Mouse (Mus musculus) liver, embryonic 14.5 days (tissue): Measurements from ENCODE around the gene Tulp3. TPM values are rescaled to one million over a fixed set of nuclear protein-coding genes. Genes with fewer than 3 reads are reported as not detected.

ENCODE experiments used
- ATAC-seq: fragments of 200-750 bp; cut with Nextera tagmentation; 2 replicates; pipeline ENCODE4 v1.8.0; 2017; ENCODE audit warnings: moderate number of reproducible peaks, mild to moderate bottlenecking, moderate library complexity; ENCODE audit not compliant: insufficient read depth
- DNase-seq, 3 experiments: peaks; one replicate each; pipeline ENCODE4 v3.0.0-alpha.2; 2012 to 2013; ENCODE audit warnings: low read depth in 3 of 3, low spot score in 3 of 3
- H3K27ac ChIP-seq: fragments of 300-500 bp; sonication (generic); 2 replicates; pipeline ENCODE4 v1.5.1; 2014; ENCODE audit warnings: moderate library complexity, mild to moderate bottlenecking, control low read depth, inconsistent platforms
- H3K27me3 ChIP-seq: fragments of 300-500 bp; sonication (generic); 2 replicates; pipeline ENCODE4 v1.6.1; 2014; ENCODE audit warnings: mild to moderate bottlenecking, low read length, moderate library complexity; ENCODE audit not compliant: control insufficient read depth, insufficient read depth
- H3K36me3 ChIP-seq: fragments of 300-500 bp; sonication (generic); replicated peaks from 2 replicates; pipeline ENCODE4 v1.6.1; 2014; ENCODE audit warnings: low read depth; ENCODE audit not compliant: control insufficient read depth, insufficient read depth
- H3K4me1 ChIP-seq, 2 experiments: fragments of 200-500 bp in 1 of 2; fragments of 300-500 bp in 1 of 2; sonication (generic) in 1 of 2; replicated peaks; 2 replicates each; pipeline ENCODE4 v1.6.1; 2012 to 2014; ENCODE audit warnings: antibody characterized with exemption in 1 of 2, inconsistent platforms in 1 of 2, low read length in 1 of 2; ENCODE audit not compliant: control insufficient read depth in 2 of 2, insufficient read depth in 2 of 2
- H3K4me2 ChIP-seq: fragments of 300-500 bp; sonication (generic); 2 replicates; pipeline ENCODE4 v1.6.1; 2014; ENCODE audit warnings: low read depth, mild to moderate bottlenecking, control low read depth, moderate library complexity
- H3K4me3 ChIP-seq, 2 experiments: fragments of 200-500 bp in 1 of 2; fragments of 300-500 bp in 1 of 2; sonication (generic) in 1 of 2; 2 replicates each; pipeline ENCODE4 v1.5.1; 2012 to 2014; ENCODE audit warnings: low read depth in 2 of 2, low read length in 2 of 2, mild to moderate bottlenecking in 2 of 2, control low read depth in 1 of 2, inconsistent platforms in 1 of 2, moderate library complexity in 1 of 2; ENCODE audit not compliant: insufficient read depth in 1 of 2
- H3K9ac ChIP-seq: fragments of 300-500 bp; sonication (generic); replicated peaks from 2 replicates; pipeline ENCODE4 v1.6.1; 2014; ENCODE audit warnings: mild to moderate bottlenecking, control low read depth, moderate library complexity
- H3K9me3 ChIP-seq: fragments of 300-500 bp; sonication (generic); 2 replicates; pipeline ENCODE4 v1.6.1; 2016; ENCODE audit warnings: low read length, mixed read lengths; ENCODE audit not compliant: control insufficient read depth
- CTCF ChIP-seq: IDR thresholded peaks from 2 replicates; pipeline ENCODE4 v1.5.1; 2016; ENCODE audit warnings: antibody characterized with exemption, low read depth, control low read depth
- EP300 ChIP-seq: IDR thresholded peaks from 2 replicates; pipeline ENCODE4 v1.6.1; 2016; ENCODE audit warnings: antibody characterized with exemption, low read depth
- WGBS: fragments of 180-500 bp; shearing (Covaris S2); extraction: QIAGEN DNeasy Blood & Tissue Kit; methylation state at CpG from one replicate; pipeline ENCODE4 v1.1.7; 2014; ENCODE audit not compliant: insufficient replicate concordance; 5-methylcytosine and 5-hydroxymethylcytosine counted together
- polyA plus RNA-seq, 2 experiments: library from polyadenylated mRNA; depleted of rRNA in 1 of 2; stranded (reverse) in 1 of 2; unstranded in 1 of 2; fragments of >200 nt; fragmentation: Nextera tagmentation in 1 of 2; extraction: Ambion mirVana in 1 of 2; gene quantifications; 2 replicates each; pipeline versions ENCODE4 v1.2.1 to v1.2.3; 2012 to 2014

Tulp3 gene
- polyA plus RNA-seq, 2 experiments, result 1.8 to 2.9 TPM

GRCm38 (mm10) chr6:128334397-128335124 lies 21.1 kb downstream of the Tulp3 start:
- 0 out of 2 replicates have a peak, but pooled peaks have one; percentile 6 for ATAC-seq
- peak; percentile 62 for TF ChIP-seq CTCF
- no peak for TF ChIP-seq EP300

GRCm38 (mm10) chr6:128318317-128318716 lies 37.3 kb downstream of the Tulp3 start:
- H3K27me3 ChIP-seq, result no peaks in the 10 kb centered on the region
- no peak overlapping the region for H3K4me2 ChIP-seq
- H3K4me1 ChIP-seq, result no peaks in the 10 kb centered on the region
- H3K4me3 ChIP-seq, result no peak overlapping the region
- DNase-seq, result peak; percentile 29 to 57 (median 37)
- 8% methylated on average over 4 of the region's 4 CpGs for WGBS
- H3K27ac ChIP-seq, result no peak overlapping the region
- H3K9ac ChIP-seq, result no peak overlapping the region
- H3K9me3 ChIP-seq, result no peaks in the 10 kb centered on the region
- ATAC-seq, result 0 out of 2 replicates have a peak, but pooled peaks have one; percentile 13
- TF ChIP-seq CTCF, result peak; percentile 70
- TF ChIP-seq EP300, result no peak
- no peaks in the 10 kb centered on the region for H3K36me3 ChIP-seq

More at GRCm38 (mm10) chr6:128334397-128335124, 21.1 kb downstream of the Tulp3 start:
- DNase-seq, result peak; percentile 33 to 48 (median 37)
- Histone ChIP-seq H3K4me2 (no peak overlapping the region), H3K36me3 (no peaks in the 10 kb centered on the region), H3K4me3 (no peak overlapping the region), H3K27me3 (no peaks in the 10 kb centered on the region), H3K9ac (no peak overlapping the region), H3K27ac (no peak overlapping the region), H3K4me1 (peaks cover 0 to 2% of the 10 kb centered on the region in 2 experiments; a peak in 1 of 4 replicates), H3K9me3 (no peaks in the 10 kb centered on the region)
- 24% methylated on average over 12 of the region's 12 CpGs for WGBS

GRCm38 (mm10) chr6:128315597-128315996 lies 40.1 kb downstream of the Tulp3 start:
- Histone ChIP-seq H3K4me3 (no peak overlapping the region), H3K4me2 (no peak overlapping the region), H3K4me1 (no peaks in the 10 kb centered on the region), H3K27me3 (no peaks in the 10 kb centered on the region), H3K36me3 (no peaks in the 10 kb centered on the region), H3K9me3 (no peaks in the 10 kb centered on the region), H3K27ac (no peak overlapping the region), H3K9ac (no peak overlapping the region)
- 73% methylated on average over 8 of the region's 8 CpGs for WGBS
- TF ChIP-seq EP300 (no peak), CTCF (no peak)
- DNase-seq, result no peak
- no peak for ATAC-seq

GRCm38 (mm10) chr6:128314796-128315195 lies 40.9 kb downstream of the Tulp3 start:
- WGBS, result 64% methylated on average over 6 of the region's 6 CpGs
- H3K27ac ChIP-seq, result no peak overlapping the region
- no peak for ATAC-seq

GRCm38 (mm10) chr6:128308311-128308710 lies 47.3 kb downstream of the Tulp3 start:
- Histone ChIP-seq H3K27me3 (no peaks in the 10 kb centered on the region), H3K9me3 (no peaks in the 10 kb centered on the region), H3K9ac (no peak overlapping the region), H3K4me1 (no peaks in the 10 kb centered on the region), H3K27ac (no peak overlapping the region), H3K36me3 (no peaks in the 10 kb centered on the region), H3K4me3 (no peak overlapping the region), H3K4me2 (no peak overlapping the region)
- WGBS, result 22% methylated on average over 4 of the region's 4 CpGs
- DNase-seq (peak in 2 of 3 experiments; percentile 14 to 24), ATAC-seq (peak; percentile 15; the same call in 1 of the 2 replicates)
- TF ChIP-seq CTCF (peak; percentile 91), EP300 (no peak)

More at GRCm38 (mm10) chr6:128314796-128315195, 40.9 kb downstream of the Tulp3 start:
- DNase-seq, result no peak
- H3K9ac ChIP-seq, result no peak overlapping the region
- H3K4me2 ChIP-seq, result no peak overlapping the region
- TF ChIP-seq CTCF (no peak), EP300 (no peak)
- no peaks in the 10 kb centered on the region for H3K9me3 ChIP-seq
- no peaks in the 10 kb centered on the region for H3K36me3 ChIP-seq
- H3K27me3 ChIP-seq, result no peaks in the 10 kb centered on the region
- no peak overlapping the region for H3K4me3 ChIP-seq
- H3K4me1 ChIP-seq, result no peaks in the 10 kb centered on the region
